Mouse (Mus musculus): ENCODE data around the gene Fgd5.

DNA sequence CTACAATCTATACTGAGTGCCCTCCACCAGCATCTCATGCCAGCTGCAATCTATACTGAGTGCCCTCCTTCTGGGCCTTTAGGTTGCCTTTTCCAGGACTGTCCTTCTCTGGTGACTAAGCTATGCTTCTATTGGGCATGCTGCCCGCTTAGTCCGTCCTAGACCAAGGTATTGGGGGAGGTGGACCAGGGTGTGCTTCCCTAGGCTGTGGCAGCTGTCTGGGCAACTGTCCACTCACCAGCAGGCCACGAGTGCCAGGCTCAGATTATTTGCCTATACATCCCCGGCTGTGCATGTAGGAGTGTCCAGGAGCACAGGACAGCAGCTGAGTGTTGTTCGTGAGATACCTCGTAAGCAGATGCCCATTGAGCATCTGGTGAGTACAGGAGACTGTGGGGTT, 38.1 kb downstream of the Fgd5 start:
- TF ChIP-seq GATA1 (IDR thresholded peaks at IDR 0.05; ENCODE audit: low read depth, low read length): no peak
- no peak for TF ChIP-seq SIN3A (IDR thresholded peaks at IDR 0.05; ENCODE audit: low read length)
